Mouse (Mus musculus) E14TG2a.4 (cell line): ENCODE results near the gene B3gnt3.

Source experiments
- H3K27me3 ChIP-seq: 2 replicates; pipeline ENCODE4 v1.6.1; 2014; ENCODE audit warnings: low read length, control low read depth; ENCODE audit not compliant: insufficient read depth
- H3K36me3 ChIP-seq: 2 replicates; pipeline ENCODE4 v1.6.1; 2014; ENCODE audit warnings: low read length, control low read depth; ENCODE audit not compliant: insufficient read depth
- H3K4me1 ChIP-seq: replicated peaks from 2 replicates; pipeline ENCODE4 v1.6.1; 2014; ENCODE audit warnings: low read depth, low read length, control low read depth
- H3K4me3 ChIP-seq: replicated peaks from 2 replicates; pipeline ENCODE4 v1.5.1; 2014; ENCODE audit warnings: mild to moderate bottlenecking, low read length
- H3K9me3 ChIP-seq: 2 replicates; pipeline ENCODE4 v1.6.1; 2014; ENCODE audit warnings: low read length, control low read depth
- CTCF ChIP-seq: conservative IDR thresholded peaks from 2 replicates; pipeline ENCODE4 v1.5.1; 2014; ENCODE audit warnings: low read length
- NANOG ChIP-seq: IDR thresholded peaks from 2 replicates; pipeline ENCODE4 v1.6.1; 2014; ENCODE audit warnings: borderline replicate concordance, low read length, mixed read lengths
- POU5F1 ChIP-seq: IDR thresholded peaks from 2 replicates; pipeline ENCODE4 v1.6.1; 2014; ENCODE audit warnings: low read length, borderline replicate concordance

The B3gnt3 gene

GRCm38 (mm10) chr8:71677555-71677954 lies 24.0 kb downstream of the B3gnt3 start:
- Histone ChIP-seq H3K4me1 (peaks cover 89% of the 10 kb centered on the region), H3K36me3 (peaks cover 35% of the 10 kb centered on the region), H3K27me3 (peaks cover 23% of the 10 kb centered on the region), H3K4me3 (peak overlapping the region; percentile 83), H3K9me3 (no peaks in the 10 kb centered on the region)
- no peak for TF ChIP-seq CTCF
- peak; percentile 37; the same call in 1 of the 2 replicates for TF ChIP-seq NANOG

GRCm38 (mm10) chr8:71676803-71677202 lies 24.8 kb downstream of the B3gnt3 start:
- H3K4me1 ChIP-seq, result peaks cover 89% of the 10 kb centered on the region
- peak overlapping the region; percentile 83 for H3K4me3 ChIP-seq
- peaks cover 15% of the 10 kb centered on the region for H3K27me3 ChIP-seq
- H3K36me3 ChIP-seq, result peaks cover 28% of the 10 kb centered on the region
- no peaks in the 10 kb centered on the region for H3K9me3 ChIP-seq
- TF ChIP-seq POU5F1 (no peak), NANOG (no peak), CTCF (no peak)

GRCm38 (mm10) chr8:71676020-71676741 lies 25.4 kb downstream of the B3gnt3 start, which contains the start of gene Jak3:
TSS of gene Jak3 (plus strand) at chr8:71676296.
- H3K27me3 ChIP-seq, result peaks cover 10% of the 10 kb centered on the region; the same call in 1 of the 2 replicates
- peak within 1 kb of the TSS; percentile 83 for H3K4me3 ChIP-seq
- no peaks in the 10 kb centered on the region for H3K9me3 ChIP-seq
- H3K36me3 ChIP-seq, result peaks cover 22% of the 10 kb centered on the region
- peaks cover 84% of the 10 kb centered on the region for H3K4me1 ChIP-seq
- no peak for TF ChIP-seq POU5F1
- no peak for TF ChIP-seq NANOG
- no peak for TF ChIP-seq CTCF

GRCm38 (mm10) chr8:71675456-71676019 lies 26.1 kb downstream of the B3gnt3 start:
- no peak for TF ChIP-seq CTCF
- TF ChIP-seq NANOG, result no peak
- TF ChIP-seq POU5F1, result no peak
- Histone ChIP-seq H3K27me3 (peaks cover 7% of the 10 kb centered on the region; the same call in 1 of the 2 replicates), H3K4me3 (peak overlapping the region; percentile 83)

GRCm38 (mm10) chr8:71674071-71674470 lies 27.5 kb downstream of the B3gnt3 start:
- Histone ChIP-seq H3K4me1 (peaks cover 78% of the 10 kb centered on the region), H3K9me3 (no peaks in the 10 kb centered on the region), H3K4me3 (no peak overlapping the region), H3K27me3 (peaks cover 3% of the 10 kb centered on the region; the same call in 1 of the 2 replicates), H3K36me3 (peaks cover 9% of the 10 kb centered on the region)
- TF ChIP-seq NANOG, result no peak
- TF ChIP-seq CTCF, result no peak
- no peak for TF ChIP-seq POU5F1

More at GRCm38 (mm10) chr8:71675456-71676019, 26.1 kb downstream of the B3gnt3 start:
- H3K36me3 ChIP-seq, result peaks cover 15% of the 10 kb centered on the region
- no peaks in the 10 kb centered on the region for H3K9me3 ChIP-seq
- peaks cover 78% of the 10 kb centered on the region for H3K4me1 ChIP-seq

- TF ChIP-seq NANOG (no peak), POU5F1 (no peak), CTCF (no peak)
- H3K4me3 ChIP-seq, result peak overlapping the region; percentile 96
- peaks cover 78% of the 10 kb centered on the region for H3K4me1 ChIP-seq
- no peaks in the 10 kb centered on the region for H3K27me3 ChIP-seq
- no peaks in the 10 kb centered on the region for H3K9me3 ChIP-seq
- H3K36me3 ChIP-seq, result no peaks in the 10 kb centered on the region
Measured at GRCm38 (mm10) chr8:71672168-71672735, 29.3 kb downstream of the B3gnt3 start.

GRCm38 (mm10) chr8:71671549-71671965 lies 30.0 kb downstream of the B3gnt3 start, which contains the start of gene Unc13a:
TSS of gene Unc13a (minus strand) at chr8:71671757.
- Histone ChIP-seq H3K27me3 (no peaks in the 10 kb centered on the region), H3K4me3 (peak within 1 kb of the TSS; percentile 96), H3K9me3 (no peaks in the 10 kb centered on the region), H3K36me3 (no peaks in the 10 kb centered on the region), H3K4me1 (peaks cover 78% of the 10 kb centered on the region)
- TF ChIP-seq NANOG (no peak), CTCF (no peak), POU5F1 (no peak)

GRCm38 (mm10) chr8:71670621-71671548 lies 30.7 kb downstream of the B3gnt3 start:
- TF ChIP-seq NANOG, result no peak
- no peak for TF ChIP-seq POU5F1
- TF ChIP-seq CTCF, result no peak
- peaks cover 84% of the 10 kb centered on the region for H3K4me1 ChIP-seq
- no peaks in the 10 kb centered on the region for H3K9me3 ChIP-seq
- no peaks in the 10 kb centered on the region for H3K27me3 ChIP-seq
- no peaks in the 10 kb centered on the region for H3K36me3 ChIP-seq
- H3K4me3 ChIP-seq, result peak overlapping the region; percentile 96
